Mouse (Mus musculus) MEL (cell line): ENCODE measurements around the gene Mog.

ENCODE experiments used
- BHLHE40 ChIP-seq: IDR thresholded peaks from 2 replicates; pipeline ENCODE4 v1.6.1; 2012; ENCODE audit warnings: low read depth, mild to moderate bottlenecking, inconsistent platforms, low read length, improper control_type of control experiment, borderline replicate concordance
- CTCF ChIP-seq, 3 experiments: IDR thresholded peaks in 2 of 3; conservative IDR thresholded peaks in 1 of 3; 2 replicates each; pipeline ENCODE4 v1.5.1; 2011 to 2012; ENCODE audit warnings: low read length in 3 of 3, low read depth in 2 of 3, mild to moderate bottlenecking in 2 of 3, improper control_type of control experiment in 1 of 3, inconsistent platforms in 1 of 3, mixed read lengths in 1 of 3, moderate library complexity in 1 of 3; ENCODE audit not compliant: control insufficient read depth in 1 of 3, insufficient read depth in 1 of 3, poor library complexity in 1 of 3, severe bottlenecking in 1 of 3
- ELF1 ChIP-seq: IDR thresholded peaks from 2 replicates; pipeline ENCODE4 v1.6.1; 2014; ENCODE audit warnings: low read depth, mild to moderate bottlenecking, inconsistent platforms, low read length, improper control_type of control experiment, moderate library complexity
- EP300 ChIP-seq, 2 experiments: IDR thresholded peaks; 2 replicates each; pipeline ENCODE4 v1.6.1; 2011; ENCODE audit warnings: improper control_type of control experiment in 2 of 2, low read length in 2 of 2, low read depth in 1 of 2, mild to moderate bottlenecking in 1 of 2

- TF ChIP-seq BHLHE40 (no peak), ELF1 (no peak), EP300 (IDR thresholded peaks at IDR 0.05; ENCODE audit: low read depth in 1 of 2, low read length in 2 of 2) (no peak), CTCF (IDR thresholded peaks at IDR 0.05 in 2 of 3, conservative IDR thresholded peaks at IDR 0.05 in 1 of 3; ENCODE audit: control insufficient read depth in 1 of 3, insufficient read depth in 1 of 3, low read depth in 2 of 3, low read length in 3 of 3, poor library complexity in 1 of 3, severe bottlenecking in 1 of 3) (no peak)
Measured at GRCm38 (mm10) chr17:37056957-37057356, 33.8 kb upstream of the Mog start.
